Mouse (Mus musculus) G1E (cell line): Measurements from ENCODE around the gene Slc22a14. TPM values are rescaled to one million over a fixed set of nuclear protein-coding genes. Genes with fewer than 3 reads are reported as not detected.
A peak's percentile ranks its signal among the peaks of the same experiment; 100 is the strongest.
"Not testable (repeated sequence)": the region's sequence is repeated elsewhere in the genome, so short reads cannot be mapped to it uniquely, and the experiment has no call there.

Experiments
- ATAC-seq: 2 replicates; pipeline ENCODE4 v1.8.0; 2016; ENCODE audit warnings: mild to moderate bottlenecking; ENCODE audit not compliant: insufficient number of reproducible peaks, poor library complexity, low FRiP score, severe bottlenecking; ENCODE audit errors: extremely low read depth
- DNase-seq: peaks from one replicate; pipeline ENCODE4 v3.0.0; 2012; ENCODE audit warnings: low spot score
- H3K27me3 ChIP-seq: 2 replicates; pipeline ENCODE4 v1.6.1; 2012; ENCODE audit warnings: mild to moderate bottlenecking, low read length, inconsistent platforms; ENCODE audit not compliant: insufficient read depth
- H3K36me3 ChIP-seq: replicated peaks from 2 replicates; pipeline ENCODE3; 2012; ENCODE audit warnings: mild to moderate bottlenecking, inconsistent platforms
- H3K4me1 ChIP-seq: 2 replicates; pipeline ENCODE4 v1.6.1; 2012; ENCODE audit warnings: low read depth, low read length, inconsistent platforms, mixed read lengths; ENCODE audit not compliant: insufficient read depth
- H3K4me3 ChIP-seq: 2 replicates; pipeline ENCODE4 v1.5.1; 2012; ENCODE audit warnings: low read depth, mild to moderate bottlenecking, inconsistent platforms, low read length, moderate library complexity, mixed read lengths
- H3K9me3 ChIP-seq: replicated peaks from 2 replicates; pipeline ENCODE4 v1.6.1; 2012; ENCODE audit warnings: inconsistent platforms
- CTCF ChIP-seq: IDR thresholded peaks from 2 replicates; pipeline ENCODE4 v1.5.1; 2012; ENCODE audit warnings: low read depth, low read length, inconsistent platforms, mixed read lengths
- GATA1 ChIP-seq: IDR thresholded peaks from 2 replicates; pipeline ENCODE4 v1.6.1; 2012; ENCODE audit warnings: borderline replicate concordance, low read length, inconsistent platforms, mixed read lengths
- GATA2 ChIP-seq: IDR thresholded peaks from 2 replicates; pipeline ENCODE4 v1.6.1; 2012; ENCODE audit warnings: low read depth, low read length, inconsistent platforms, borderline replicate concordance
- POLR2AphosphoS5 ChIP-seq: IDR thresholded peaks from 2 replicates; pipeline ENCODE4 v1.6.1; 2012; ENCODE audit warnings: low read depth, low read length, inconsistent platforms; ENCODE audit not compliant: insufficient replicate concordance
- TAL1 ChIP-seq: conservative IDR thresholded peaks from 2 replicates; pipeline ENCODE4 v1.6.1; 2012; ENCODE audit warnings: low read depth, low read length, inconsistent platforms, mixed read lengths
- polyA plus RNA-seq: library from polyadenylated mRNA; stranded (reverse); fragments of >175 nt; gene quantifications from 2 replicates; pipeline ENCODE4 v1.2.3, GENCODE M21; 2012
- total RNA-seq, 2 experiments: library from RNA; stranded (forward) in 1 of 2; stranded (reverse) in 1 of 2; fragments of 200-1000 nt in 1 of 2; fragments of >200 nt in 1 of 2; fragmentation: Nextera tagmentation in 1 of 2; gene quantifications; 2 replicates each; pipeline ENCODE4 v1.2.3; 2014 to 2017

The Slc22a14 gene
- total and polyA plus RNA-seq, 3 experiments: not detected

GRCm38 (mm10) chr9:119378231-119378630 is 12.9 kb upstream of the Slc22a14 start:
- Histone ChIP-seq H3K4me1 (0 out of 2 replicates have a peak, but pooled peaks cover 3% of the 10 kb centered on the region), H3K27me3 (no peaks in the 10 kb centered on the region), H3K9me3 (no peaks in the 10 kb centered on the region), H3K4me3 (no peak overlapping the region), H3K36me3 (peaks cover 89% of the 10 kb centered on the region)
- DNase-seq (no peak), ATAC-seq (no peak)
- TF ChIP-seq CTCF (no peak), POLR2AphosphoS5 (no peak), GATA1 (no peak), GATA2 (no peak), TAL1 (no peak)

DNA sequence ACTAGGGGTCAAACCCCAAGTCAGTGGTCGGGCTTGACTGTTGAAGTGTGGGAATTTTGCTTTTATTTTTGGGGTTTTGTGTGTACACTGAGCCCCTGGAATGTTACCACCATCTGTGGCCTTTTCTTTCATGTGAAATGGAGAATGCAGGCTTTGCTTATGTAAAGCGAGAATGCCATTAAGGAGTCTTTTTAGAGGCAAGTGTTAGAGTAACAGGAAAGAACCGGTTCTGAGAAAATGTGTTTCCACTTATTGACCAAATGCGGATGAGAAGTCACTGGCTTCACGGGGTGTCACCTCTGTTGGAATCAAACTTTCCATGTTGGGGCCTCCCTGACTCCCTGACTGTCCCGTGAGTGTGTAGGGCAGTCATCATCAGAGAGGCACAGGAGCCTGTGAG is 10.2 kb upstream of the Slc22a14 start:
- no peak for DNase-seq
- Histone ChIP-seq H3K36me3 (peaks cover 85% of the 10 kb centered on the region), H3K4me1 (0 out of 2 replicates have a peak, but pooled peaks cover 3% of the 10 kb centered on the region), H3K27me3 (no peaks in the 10 kb centered on the region), H3K4me3 (no peak overlapping the region), H3K9me3 (no peaks in the 10 kb centered on the region)
- ATAC-seq: no peak
- TF ChIP-seq GATA2: no peak
- no peak for TF ChIP-seq CTCF
- no peak for TF ChIP-seq POLR2AphosphoS5
- TF ChIP-seq GATA1: no peak
- no peak for TF ChIP-seq TAL1

DNA sequence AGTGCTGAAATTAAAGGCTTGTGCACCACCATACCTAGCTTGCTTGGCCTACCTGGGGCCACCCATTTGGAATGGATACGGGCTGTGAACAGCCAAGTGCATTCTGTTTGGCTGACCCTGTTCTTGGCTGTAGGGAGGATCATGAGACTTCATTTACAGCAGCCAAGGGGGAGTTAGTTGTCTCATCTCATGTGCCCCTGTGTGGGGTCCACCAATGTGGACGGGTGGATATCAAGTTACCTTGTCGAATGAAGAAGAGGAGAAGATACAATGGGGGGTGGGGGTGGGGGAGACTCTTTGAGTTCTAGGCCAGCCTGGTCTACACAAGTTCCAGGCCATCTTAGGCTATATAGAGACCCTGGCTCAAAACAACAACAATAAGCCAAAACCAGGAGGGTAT is 9.7 kb upstream of the Slc22a14 start:
- H3K9me3 ChIP-seq: no peaks in the 10 kb centered on the region
- no peak overlapping the region for H3K4me3 ChIP-seq
- no peak for TF ChIP-seq TAL1
- TF ChIP-seq CTCF: no peak
- TF ChIP-seq POLR2AphosphoS5: no peak
- no peak for TF ChIP-seq GATA2
- TF ChIP-seq GATA1: no peak
- H3K36me3 ChIP-seq: peaks cover 82% of the 10 kb centered on the region
- H3K27me3 ChIP-seq: no peaks in the 10 kb centered on the region
- ATAC-seq: no peak
- no peak for DNase-seq
- H3K4me1 ChIP-seq: 0 out of 2 replicates have a peak, but pooled peaks cover 3% of the 10 kb centered on the region

GRCm38 (mm10) chr9:119371251-119371650 is 5.9 kb upstream of the Slc22a14 start:
- Histone ChIP-seq H3K4me1 (no peaks in the 10 kb centered on the region), H3K36me3 (peaks cover 87% of the 10 kb centered on the region), H3K27me3 (no peaks in the 10 kb centered on the region), H3K9me3 (no peaks in the 10 kb centered on the region), H3K4me3 (peak overlapping the region; percentile 2; the same call in 1 of the 2 replicates)
- no peak for DNase-seq
- no peak for ATAC-seq
- TF ChIP-seq GATA2 (no peak), CTCF (no peak)

GRCm38 (mm10) chr9:119370770-119371169 is 5.4 kb upstream of the Slc22a14 start:
- not testable (repeated sequence) for H3K9me3 ChIP-seq, DNase-seq, H3K27me3 ChIP-seq, H3K4me3 ChIP-seq, ATAC-seq, H3K4me1 ChIP-seq
- peaks cover 88% of the 10 kb centered on the region for H3K36me3 ChIP-seq

GRCm38 (mm10) chr9:119368367-119368766 is 3.0 kb upstream of the Slc22a14 start:
- Histone ChIP-seq H3K27me3 (no peaks in the 10 kb centered on the region), H3K4me1 (no peaks in the 10 kb centered on the region), H3K36me3 (peaks cover 89% of the 10 kb centered on the region), H3K9me3 (no peaks in the 10 kb centered on the region), H3K4me3 (no peak overlapping the region)
- TF ChIP-seq GATA2: no peak
- no peak for TF ChIP-seq GATA1
- no peak for TF ChIP-seq TAL1
- no peak for TF ChIP-seq CTCF
- TF ChIP-seq POLR2AphosphoS5: no peak
- DNase-seq: no peak
- no peak for ATAC-seq

GRCm38 (mm10) chr9:119363229-119363628 is 2.1 kb downstream of the Slc22a14 start:
- Histone ChIP-seq H3K9me3 (no peaks in the 10 kb centered on the region), H3K4me1 (peaks cover 2% of the 10 kb centered on the region), H3K4me3 (no peak overlapping the region), H3K36me3 (peaks cover 87% of the 10 kb centered on the region), H3K27me3 (no peaks in the 10 kb centered on the region)
- TF ChIP-seq TAL1 (no peak), POLR2AphosphoS5 (no peak), GATA1 (no peak), GATA2 (no peak), CTCF (no peak)
- ATAC-seq: no peak
- DNase-seq: no peak
